Mouse (Mus musculus): ENCODE results near the gene P4htm. TPM values are rescaled to one million over a fixed set of nuclear protein-coding genes. Genes with fewer than 3 reads are reported as not detected.

P4htm gene
- total and polyA plus RNA-seq, 3 experiments, result 14.2 to 21.0 (median 15.3) TPM

DNA sequence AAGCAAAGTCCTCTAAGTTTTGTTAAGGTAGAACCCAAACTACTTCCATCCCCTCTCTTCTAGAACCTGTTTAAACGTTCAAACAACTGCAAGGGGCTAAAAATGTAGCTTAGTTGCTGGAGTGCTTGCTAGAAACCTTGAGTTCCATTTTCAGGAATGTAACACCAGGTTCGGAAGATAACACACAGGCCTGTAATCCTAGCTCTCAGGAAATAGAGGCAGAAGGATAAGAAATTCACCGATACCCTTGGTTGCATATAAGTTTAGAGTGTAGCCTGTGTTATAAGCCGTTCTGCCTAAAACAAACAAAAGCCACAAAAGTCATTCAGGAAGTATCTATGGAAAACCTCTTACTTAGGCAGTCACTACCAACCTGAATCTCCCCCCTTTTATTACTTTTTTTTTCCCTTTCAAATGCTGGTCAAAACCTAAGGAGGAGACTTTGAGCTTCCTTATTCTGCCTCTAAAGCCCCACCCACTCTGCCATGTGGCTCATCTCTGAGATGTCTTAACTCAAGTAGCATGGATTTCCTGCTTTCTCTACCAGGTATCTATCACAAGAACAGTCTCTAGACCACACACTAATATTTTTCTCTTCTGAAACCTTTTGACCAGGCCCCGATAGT, 34.3 kb upstream of the P4htm start:
- no peak overlapping the region for H3K4me3 ChIP-seq
- TF ChIP-seq EP300 (IDR thresholded peaks at IDR 0.05; ENCODE audit: insufficient read depth, low read depth, low read length) (no peak), POLR2A (IDR thresholded peaks at IDR 0.05; ENCODE audit: insufficient read depth, low read depth, low read length) (no peak), CTCF (IDR thresholded peaks at IDR 0.05) (no peak)
- no peak overlapping the region for H3K9ac ChIP-seq (ENCODE audit: low read depth, low read length)
- no peaks in the 10 kb centered on the region for H3K4me1 ChIP-seq (ENCODE audit: control insufficient read depth, insufficient read depth, low read length)
- peaks cover 3% of the 10 kb centered on the region for H3K79me2 ChIP-seq (replicated peaks; ENCODE audit: control insufficient read depth, insufficient read depth, low read length)
- DNase-seq, result no peak
- no peak overlapping the region for H3K27ac ChIP-seq
- no peaks in the 10 kb centered on the region for H3K27me3 ChIP-seq (ENCODE audit: control insufficient read depth, insufficient read depth, low read length)
- intact Hi-C loops (cut with DNase I), result no loop called here
- WGBS, result 62% methylated on average over 5 of the region's 5 CpGs
- peaks cover 9% of the 10 kb centered on the region for H3K36me3 ChIP-seq (ENCODE audit: control insufficient read depth, insufficient read depth, low read length)

DNA sequence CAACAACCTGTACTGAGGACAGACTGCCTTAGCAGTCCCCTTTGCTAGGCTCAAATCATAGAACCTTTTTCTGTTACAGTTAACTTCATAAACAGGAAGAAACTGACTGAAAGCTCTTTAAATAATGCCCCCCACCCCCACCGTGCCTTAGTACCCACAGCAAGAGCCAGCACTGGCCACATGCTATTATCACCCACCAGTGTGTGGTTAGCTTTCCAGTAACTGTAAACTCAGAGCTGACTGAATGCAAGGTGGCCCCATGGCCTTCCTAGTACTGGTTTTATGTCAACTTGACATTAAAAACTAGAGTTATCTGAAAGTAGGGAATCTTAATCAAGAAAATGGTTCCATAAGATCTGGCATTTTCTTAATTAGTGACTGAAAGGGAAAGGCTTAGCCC, 33.2 kb upstream of the P4htm start:
- Histone ChIP-seq H3K9ac (ENCODE audit: low read depth, low read length) (no peak overlapping the region), H3K36me3 (ENCODE audit: control insufficient read depth, insufficient read depth, low read length) (peaks cover 11% of the 10 kb centered on the region), H3K79me2 (replicated peaks; ENCODE audit: control insufficient read depth, insufficient read depth, low read length) (peaks cover 3% of the 10 kb centered on the region), H3K27ac (no peak overlapping the region), H3K4me3 (no peak overlapping the region), H3K4me1 (ENCODE audit: control insufficient read depth, insufficient read depth, low read length) (no peaks in the 10 kb centered on the region), H3K27me3 (ENCODE audit: control insufficient read depth, insufficient read depth, low read length) (no peaks in the 10 kb centered on the region)
- 59% methylated on average over 1 of the region's 1 CpGs for WGBS
- intact Hi-C loops (cut with DNase I), result no loop called here
- no peak for DNase-seq
- TF ChIP-seq CTCF (IDR thresholded peaks at IDR 0.05) (no peak), EP300 (IDR thresholded peaks at IDR 0.05; ENCODE audit: insufficient read depth, low read depth, low read length) (no peak), POLR2A (IDR thresholded peaks at IDR 0.05; ENCODE audit: insufficient read depth, low read depth, low read length) (no peak)

DNA sequence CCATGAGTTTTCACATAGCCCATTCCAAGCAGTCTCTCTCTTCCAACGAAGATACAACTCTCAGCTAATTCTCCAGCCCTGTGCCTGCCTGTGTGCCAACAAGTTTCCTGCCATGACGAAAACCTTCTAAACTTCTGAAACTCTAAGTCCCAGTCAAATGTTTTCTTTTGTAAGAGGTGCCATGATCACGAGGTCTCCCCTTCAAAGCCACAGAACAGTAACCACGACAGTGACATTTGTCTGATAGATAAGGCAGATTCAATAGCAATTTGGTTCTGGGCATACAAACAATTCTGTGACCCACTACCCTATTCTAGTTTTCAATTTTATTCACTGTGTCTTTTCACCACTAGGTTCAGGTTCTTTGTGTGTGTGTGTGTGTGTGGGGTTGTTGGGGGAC, 30.7 kb upstream of the P4htm start:
- TF ChIP-seq POLR2A (IDR thresholded peaks at IDR 0.05; ENCODE audit: insufficient read depth, low read depth, low read length) (no peak), CTCF (IDR thresholded peaks at IDR 0.05) (no peak), EP300 (IDR thresholded peaks at IDR 0.05; ENCODE audit: insufficient read depth, low read depth, low read length) (no peak)
- Histone ChIP-seq H3K79me2 (replicated peaks; ENCODE audit: control insufficient read depth, insufficient read depth, low read length) (peaks cover 1% of the 10 kb centered on the region; the same call in 1 of the 2 replicates), H3K27me3 (ENCODE audit: control insufficient read depth, insufficient read depth, low read length) (no peaks in the 10 kb centered on the region), H3K27ac (no peak overlapping the region), H3K36me3 (ENCODE audit: control insufficient read depth, insufficient read depth, low read length) (peaks cover 11% of the 10 kb centered on the region), H3K4me1 (ENCODE audit: control insufficient read depth, insufficient read depth, low read length) (no peaks in the 10 kb centered on the region), H3K9ac (ENCODE audit: low read depth, low read length) (no peak overlapping the region), H3K4me3 (no peak overlapping the region)
- intact Hi-C loops (cut with DNase I), result no loop called here
- 49% methylated on average over 4 of the region's 4 CpGs for WGBS
- no peak for DNase-seq

DNA sequence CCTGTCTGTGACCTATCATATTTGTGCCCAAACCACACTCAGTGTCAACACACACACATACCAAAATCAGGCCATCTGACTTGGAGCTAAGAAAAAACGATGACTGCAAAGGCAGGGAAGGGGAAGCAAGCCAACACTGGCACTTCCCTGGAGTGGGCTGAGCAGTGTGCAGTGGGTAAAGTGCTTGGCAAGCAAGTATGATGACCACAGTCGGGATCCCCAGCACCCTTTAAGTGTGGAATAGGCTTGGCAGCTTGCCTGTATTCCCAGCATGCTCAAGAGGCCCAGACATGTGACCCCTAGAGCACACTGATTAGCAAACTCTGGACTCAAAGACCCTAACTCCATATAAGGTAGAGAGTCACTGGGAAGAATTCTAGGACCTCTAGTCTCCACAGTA, 29.0 kb upstream of the P4htm start:
- H3K79me2 ChIP-seq (replicated peaks; ENCODE audit: control insufficient read depth, insufficient read depth, low read length), result peaks cover 3% of the 10 kb centered on the region; the same call in 1 of the 2 replicates
- H3K4me3 ChIP-seq, result no peak overlapping the region
- intact Hi-C loops (cut with DNase I), result no loop called here
- TF ChIP-seq POLR2A (IDR thresholded peaks at IDR 0.05; ENCODE audit: insufficient read depth, low read depth, low read length) (no peak), EP300 (IDR thresholded peaks at IDR 0.05; ENCODE audit: insufficient read depth, low read depth, low read length) (peak; percentile 62; the same call in 1 of the 2 replicates)
- 39% methylated on average over 2 of the region's 2 CpGs for WGBS
- peak; percentile 30 to 64 for DNase-seq
- no peak overlapping the region for H3K9ac ChIP-seq (ENCODE audit: low read depth, low read length)
- peaks cover 6% of the 10 kb centered on the region for H3K36me3 ChIP-seq (ENCODE audit: control insufficient read depth, insufficient read depth, low read length)
- no peaks in the 10 kb centered on the region for H3K4me1 ChIP-seq (ENCODE audit: control insufficient read depth, insufficient read depth, low read length)
- peak overlapping the region; percentile 67 for H3K27ac ChIP-seq
- no peaks in the 10 kb centered on the region for H3K27me3 ChIP-seq (ENCODE audit: control insufficient read depth, insufficient read depth, low read length)

DNA sequence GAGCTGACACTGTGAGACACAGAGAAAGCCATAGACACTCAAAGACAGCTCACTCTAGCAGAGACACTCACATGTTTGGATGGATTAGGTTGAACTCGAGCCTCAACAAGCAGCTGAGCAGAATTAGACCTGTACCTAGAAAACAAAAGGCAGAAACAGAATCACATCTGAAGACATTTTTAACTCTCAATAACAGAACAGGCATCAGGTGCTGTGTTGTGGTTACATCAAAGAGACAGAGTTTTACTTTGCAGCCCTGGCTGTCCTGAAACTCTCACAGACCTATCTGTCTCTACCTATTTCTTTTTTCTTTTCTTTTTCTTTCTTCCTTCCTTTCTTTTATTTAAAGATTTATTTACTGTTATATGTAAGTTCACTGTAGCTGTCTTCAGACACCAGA, 19.8 kb upstream of the P4htm start:
- Histone ChIP-seq H3K27ac (no peak overlapping the region), H3K36me3 (ENCODE audit: control insufficient read depth, insufficient read depth, low read length) (peaks cover 2% of the 10 kb centered on the region), H3K4me1 (ENCODE audit: control insufficient read depth, insufficient read depth, low read length) (no peaks in the 10 kb centered on the region), H3K79me2 (replicated peaks; ENCODE audit: control insufficient read depth, insufficient read depth, low read length) (peaks cover 4% of the 10 kb centered on the region; the same call in 1 of the 2 replicates), H3K27me3 (ENCODE audit: control insufficient read depth, insufficient read depth, low read length) (no peaks in the 10 kb centered on the region), H3K9ac (ENCODE audit: low read depth, low read length) (no peak overlapping the region), H3K4me3 (no peak overlapping the region)
- no peak for DNase-seq
- TF ChIP-seq POLR2A (IDR thresholded peaks at IDR 0.05; ENCODE audit: insufficient read depth, low read depth, low read length), result no peak
- TF ChIP-seq CTCF (IDR thresholded peaks at IDR 0.05), result 0 out of 2 replicates have a peak, but pooled peaks have one; percentile 3
- intact Hi-C loops (cut with DNase I), result no loop called here
- 90% methylated on average over 1 of the region's 1 CpGs for WGBS

DNA sequence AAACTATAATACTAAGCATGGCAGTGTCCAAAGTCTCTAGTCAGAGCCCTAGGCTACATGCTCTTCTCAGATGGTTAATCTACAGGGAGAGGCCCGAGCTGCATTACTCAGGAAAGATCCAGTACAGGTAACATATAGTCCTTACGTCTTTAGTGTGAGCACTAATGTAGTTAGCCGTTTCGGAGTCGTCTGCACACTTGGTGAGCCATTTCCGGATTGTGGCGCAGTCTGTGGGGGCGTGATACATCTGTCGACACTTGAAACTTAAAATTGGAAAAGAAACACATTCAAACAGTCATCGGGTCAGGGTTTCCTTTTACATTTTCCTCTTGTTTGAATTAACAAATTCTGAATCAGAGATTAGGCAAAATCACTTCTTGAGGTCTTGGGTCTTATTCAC, 14.0 kb upstream of the P4htm start:
- Histone ChIP-seq H3K36me3 (ENCODE audit: control insufficient read depth, insufficient read depth, low read length) (peaks cover 2% of the 10 kb centered on the region; the same call in 1 of the 2 replicates), H3K27me3 (ENCODE audit: control insufficient read depth, insufficient read depth, low read length) (no peaks in the 10 kb centered on the region), H3K79me2 (replicated peaks; ENCODE audit: control insufficient read depth, insufficient read depth, low read length) (no peaks in the 10 kb centered on the region), H3K4me1 (ENCODE audit: control insufficient read depth, insufficient read depth, low read length) (no peaks in the 10 kb centered on the region), H3K27ac (no peak overlapping the region), H3K9ac (ENCODE audit: low read depth, low read length) (no peak overlapping the region), H3K4me3 (no peak overlapping the region)
- intact Hi-C loops (cut with DNase I), result no loop called here
- TF ChIP-seq CTCF (IDR thresholded peaks at IDR 0.05) (no peak), EP300 (IDR thresholded peaks at IDR 0.05; ENCODE audit: insufficient read depth, low read depth, low read length) (no peak), POLR2A (IDR thresholded peaks at IDR 0.05; ENCODE audit: insufficient read depth, low read depth, low read length) (no peak)
- WGBS, result 87% methylated on average over 10 of the region's 10 CpGs
- DNase-seq, result no peak
